Mouse (Mus musculus) lung, postnatal 0 days (tissue): Measurements from ENCODE around the gene Baz2b.

Source experiments
- CTCF ChIP-seq: IDR thresholded peaks from 2 replicates; pipeline ENCODE4 v1.5.1; 2016; ENCODE audit warnings: antibody characterized with exemption, mild to moderate bottlenecking
- EP300 ChIP-seq: IDR thresholded peaks from 2 replicates; pipeline ENCODE4 v1.6.1; 2016; ENCODE audit warnings: antibody characterized with exemption, mild to moderate bottlenecking, control low read depth

- TF ChIP-seq CTCF (no peak), EP300 (no peak)
Measured at GRCm38 (mm10) chr2:60117867-60118266, 91.8 kb downstream of the Baz2b start.
